Mouse (Mus musculus) midbrain, postnatal 0 days (tissue): ENCODE measurements at regions not wholly inside any gene's neighbourhood (a gene's known extent, or its start where the extent isn't known, plus 50 kb on each side); places are given as distances from the start of the nearest gene placed in this dataset.
A peak's percentile ranks its signal among the peaks of the same experiment; 100 is the strongest.
"Not testable (repeated sequence)": the region's sequence is repeated elsewhere in the genome, so short reads cannot be mapped to it uniquely, and the experiment has no call there.

ENCODE experiments used
- ATAC-seq: fragments of 200-750 bp; cut with Nextera tagmentation; 2 replicates; pipeline ENCODE4 v1.8.0; 2017; ENCODE audit warnings: moderate number of reproducible peaks, mild to moderate bottlenecking, moderate TSS enrichment, moderate library complexity; ENCODE audit not compliant: low FRiP score
- DNase-seq: peaks from one replicate; pipeline ENCODE4 v3.0.0-alpha.2; 2015; ENCODE audit warnings: low spot score
- H3K27ac ChIP-seq: fragments of 300-500 bp; sonication (generic); 2 replicates; pipeline ENCODE4 v1.5.1; 2014; ENCODE audit warnings: low read depth, mild to moderate bottlenecking, low read length, mixed read lengths
- H3K27me3 ChIP-seq: fragments of 300-500 bp; sonication (generic); 2 replicates; pipeline ENCODE4 v1.6.1; 2014; ENCODE audit warnings: low read length, control low read depth, mixed read lengths; ENCODE audit not compliant: insufficient read depth
- H3K36me3 ChIP-seq: fragments of 300-500 bp; sonication (generic); 2 replicates; pipeline ENCODE4 v1.6.1; 2014; ENCODE audit warnings: low read length, control low read depth, mixed read lengths; ENCODE audit not compliant: insufficient read depth
- H3K4me1 ChIP-seq: fragments of 300-500 bp; sonication (generic); 2 replicates; pipeline ENCODE4 v1.6.1; 2014; ENCODE audit warnings: mild to moderate bottlenecking, control low read depth, antibody characterized with exemption, low read length, mixed read lengths; ENCODE audit not compliant: insufficient read depth
- H3K4me2 ChIP-seq: fragments of 300-500 bp; sonication (generic); 2 replicates; pipeline ENCODE4 v1.6.1; 2014; ENCODE audit warnings: low read depth, mild to moderate bottlenecking, low read length, mixed read lengths; ENCODE audit not compliant: poor library complexity, severe bottlenecking
- H3K4me3 ChIP-seq: fragments of 300-500 bp; sonication (generic); 2 replicates; pipeline ENCODE4 v1.5.1; 2014; ENCODE audit warnings: low read depth, mild to moderate bottlenecking, low read length, moderate library complexity
- H3K9ac ChIP-seq: fragments of 300-500 bp; sonication (generic); replicated peaks from 2 replicates; pipeline ENCODE4 v1.6.1; 2014; ENCODE audit warnings: mild to moderate bottlenecking, low read length, moderate library complexity, mixed read lengths; ENCODE audit not compliant: poor library complexity, severe bottlenecking
- H3K9me3 ChIP-seq: fragments of 300-500 bp; sonication (generic); 2 replicates; pipeline ENCODE4 v1.6.1; 2016; ENCODE audit warnings: low read length, control low read depth
- CTCF ChIP-seq: IDR thresholded peaks from 2 replicates; pipeline ENCODE4 v1.5.1; 2016; ENCODE audit warnings: antibody characterized with exemption, mild to moderate bottlenecking
- WGBS: fragments of 180-500 bp; shearing (Covaris S2); extraction: QIAGEN DNeasy Blood & Tissue Kit; methylation state at CpG from one replicate; pipeline ENCODE4 v1.1.7; 2014; 5-methylcytosine and 5-hydroxymethylcytosine counted together

GRCm38 (mm10) chr3:78981057-78981456, 305.3 kb downstream of the Rapgef2 start:
- TF ChIP-seq CTCF, result no peak
- Histone ChIP-seq H3K4me3 (no peak overlapping the region), H3K9me3 (no peaks in the 10 kb centered on the region), H3K4me1 (no peaks in the 10 kb centered on the region), H3K36me3 (no peaks in the 10 kb centered on the region), H3K9ac (no peak overlapping the region), H3K27me3 (no peaks in the 10 kb centered on the region), H3K27ac (no peak overlapping the region), H3K4me2 (no peak overlapping the region)
- DNase-seq (no peak), ATAC-seq (no peak)
- 96% methylated on average over 3 of the region's 3 CpGs for WGBS

- WGBS, result 93% methylated on average over 4 of the region's 4 CpGs
Observed at GRCm38 (mm10) chr3:78978781-78979180, 307.5 kb downstream of the Rapgef2 start.

GRCm38 (mm10) chr3:78966683-78967549, 319.4 kb downstream of the Rapgef2 start:
- peak overlapping the region; percentile 45 for H3K4me3 ChIP-seq
- peak overlapping the region; percentile 59 for H3K4me2 ChIP-seq
- H3K9ac ChIP-seq, result peak overlapping the region; percentile 54; the same call in 1 of the 2 replicates
- H3K9me3 ChIP-seq, H3K36me3 ChIP-seq, H3K27me3 ChIP-seq, H3K27ac ChIP-seq, H3K4me1 ChIP-seq: not testable (repeated sequence)
- DNase-seq, result peak; percentile 15
- peak; percentile 81 for ATAC-seq
- 4% methylated on average over 20 of the region's 57 CpGs for WGBS

More at GRCm38 (mm10) chr3:78978781-78979180, 307.5 kb downstream of the Rapgef2 start:
- Histone ChIP-seq H3K27me3 (no peaks in the 10 kb centered on the region), H3K4me2 (no peak overlapping the region), H3K4me1 (no peaks in the 10 kb centered on the region), H3K36me3 (no peaks in the 10 kb centered on the region), H3K9ac (no peak overlapping the region), H3K9me3 (no peaks in the 10 kb centered on the region), H3K4me3 (no peak overlapping the region), H3K27ac (no peak overlapping the region)
- ATAC-seq, result no peak
- no peak for DNase-seq
- TF ChIP-seq CTCF, result no peak

- no peaks in the 10 kb centered on the region for H3K27me3 ChIP-seq
- no peaks in the 10 kb centered on the region for H3K4me1 ChIP-seq
- no peaks in the 10 kb centered on the region for H3K9me3 ChIP-seq
- TF ChIP-seq CTCF, result no peak
- DNase-seq (no peak), ATAC-seq (no peak)
- H3K4me3 ChIP-seq, result no peak overlapping the region
- WGBS, result 90% methylated on average over 9 of the region's 9 CpGs
- no peak overlapping the region for H3K4me2 ChIP-seq
- H3K36me3 ChIP-seq, result no peaks in the 10 kb centered on the region
- H3K27ac ChIP-seq, result no peak overlapping the region
- no peak overlapping the region for H3K9ac ChIP-seq
Observed at GRCm38 (mm10) chr3:78964231-78964858, 322.0 kb downstream of the Rapgef2 start.

- Histone ChIP-seq H3K27ac (no peak overlapping the region), H3K4me1 (no peaks in the 10 kb centered on the region), H3K9me3 (no peaks in the 10 kb centered on the region), H3K36me3 (no peaks in the 10 kb centered on the region), H3K4me2 (no peak overlapping the region), H3K27me3 (no peaks in the 10 kb centered on the region), H3K9ac (no peak overlapping the region), H3K4me3 (no peak overlapping the region)
- DNase-seq (peak; percentile 84), ATAC-seq (peak; percentile 75)
- peak; percentile 98 for TF ChIP-seq CTCF
- 13% methylated on average over 1 of the region's 1 CpGs for WGBS
Observed at GRCm38 (mm10) chr3:78958781-78959180, 327.5 kb downstream of the Rapgef2 start.

GRCm38 (mm10) chr3:78955364-78955763, 331.0 kb downstream of the Rapgef2 start:
- no peak overlapping the region for H3K9ac ChIP-seq
- H3K4me1 ChIP-seq, result no peaks in the 10 kb centered on the region
- no peak overlapping the region for H3K4me2 ChIP-seq
- 86% methylated on average over 7 of the region's 7 CpGs for WGBS
- no peak overlapping the region for H3K4me3 ChIP-seq
- no peak for DNase-seq
- H3K27me3 ChIP-seq, result no peaks in the 10 kb centered on the region
- H3K9me3 ChIP-seq, result no peaks in the 10 kb centered on the region
- TF ChIP-seq CTCF, result no peak
- no peaks in the 10 kb centered on the region for H3K36me3 ChIP-seq
- no peak for ATAC-seq
- no peak overlapping the region for H3K27ac ChIP-seq
